Mouse (Mus musculus): ENCODE measurements at regions not wholly inside any gene's neighbourhood (a gene's known extent, or its start where the extent isn't known, plus 50 kb on each side); places are given as distances from the start of the nearest gene placed in this dataset.
"Not testable (repeated sequence)": the region's sequence is repeated elsewhere in the genome, so short reads cannot be mapped to it uniquely, and the experiment has no call there.

DNA sequence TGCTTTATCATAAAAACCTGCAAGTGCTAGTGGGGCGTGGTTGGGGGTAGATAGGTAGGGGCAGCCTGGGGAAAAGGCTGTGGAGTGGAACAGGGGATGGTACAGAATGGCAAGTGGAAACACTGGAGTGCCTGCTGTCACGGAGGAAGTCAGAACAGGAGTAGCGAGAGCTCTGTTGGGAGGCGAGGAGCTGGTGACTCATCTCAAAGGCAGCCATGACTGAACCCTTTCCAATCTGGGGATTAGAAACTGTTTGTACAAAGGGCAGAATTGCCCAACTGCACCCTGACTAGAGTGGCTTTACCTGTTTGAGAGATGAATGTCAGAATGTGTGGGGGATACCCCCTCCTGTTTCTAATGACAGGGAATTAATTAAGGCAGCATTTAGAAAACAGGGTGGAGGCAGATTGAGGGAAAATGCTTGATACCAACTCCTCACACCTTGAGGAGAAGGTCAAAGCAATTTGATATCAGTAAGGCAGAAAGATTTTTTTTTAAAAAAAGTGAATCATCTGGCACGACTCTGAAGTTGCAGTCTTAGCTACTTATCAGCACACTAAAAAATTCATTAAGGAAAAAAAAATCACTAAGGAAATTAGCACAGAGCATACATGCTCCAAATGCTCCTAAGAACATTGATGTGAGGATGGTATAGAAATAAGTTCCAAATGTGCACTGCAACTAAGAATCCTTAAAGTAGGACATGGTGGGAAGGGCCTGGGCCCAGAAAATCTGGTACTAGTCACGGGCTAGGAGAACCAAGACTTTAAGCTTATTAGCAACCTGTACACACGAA lies 54.7 kb upstream of the Usp25 start:
- peak; percentile 80 to 86 for DNase-seq

DNA sequence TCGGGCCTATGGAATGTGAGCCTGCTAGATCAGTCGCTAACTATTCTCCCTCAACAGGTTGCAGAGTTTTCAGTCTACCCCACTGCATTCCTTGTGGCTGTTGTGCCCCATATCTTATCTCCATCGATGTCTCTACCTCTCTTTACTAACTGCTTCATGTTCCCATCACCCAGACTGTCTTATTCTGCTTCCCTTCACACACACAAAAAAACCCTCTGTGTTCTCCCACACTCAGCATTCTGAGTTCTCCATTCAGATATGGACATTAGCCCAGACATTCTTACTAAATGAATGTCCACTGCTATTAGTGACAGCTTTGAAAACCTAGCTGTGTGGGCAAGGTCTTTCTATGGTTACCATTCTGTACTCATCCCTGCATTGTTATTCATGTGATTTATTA lies 56.0 kb upstream of the Usp25 start:
- DNase-seq, result no peak

DNA sequence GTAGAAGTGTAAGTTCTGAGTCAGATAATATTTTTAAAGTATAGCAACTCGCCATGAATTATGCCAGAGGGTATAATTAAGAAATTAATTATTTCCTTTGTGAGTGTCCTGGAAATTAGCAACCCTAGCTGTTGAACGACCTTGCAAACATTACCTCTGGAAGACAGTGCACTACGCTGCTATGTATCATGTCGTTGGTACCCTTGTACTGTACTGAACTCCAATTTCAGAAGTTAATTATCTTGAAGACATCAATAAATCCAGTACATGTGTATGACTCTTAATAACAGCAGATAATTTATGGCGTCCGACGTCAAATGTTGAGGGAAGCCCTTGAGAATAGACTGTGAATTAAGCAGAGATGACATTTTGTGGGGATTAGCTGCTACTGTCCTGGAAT lies 56.4 kb upstream of the Usp25 start:
- DNase-seq, result no peak

DNA sequence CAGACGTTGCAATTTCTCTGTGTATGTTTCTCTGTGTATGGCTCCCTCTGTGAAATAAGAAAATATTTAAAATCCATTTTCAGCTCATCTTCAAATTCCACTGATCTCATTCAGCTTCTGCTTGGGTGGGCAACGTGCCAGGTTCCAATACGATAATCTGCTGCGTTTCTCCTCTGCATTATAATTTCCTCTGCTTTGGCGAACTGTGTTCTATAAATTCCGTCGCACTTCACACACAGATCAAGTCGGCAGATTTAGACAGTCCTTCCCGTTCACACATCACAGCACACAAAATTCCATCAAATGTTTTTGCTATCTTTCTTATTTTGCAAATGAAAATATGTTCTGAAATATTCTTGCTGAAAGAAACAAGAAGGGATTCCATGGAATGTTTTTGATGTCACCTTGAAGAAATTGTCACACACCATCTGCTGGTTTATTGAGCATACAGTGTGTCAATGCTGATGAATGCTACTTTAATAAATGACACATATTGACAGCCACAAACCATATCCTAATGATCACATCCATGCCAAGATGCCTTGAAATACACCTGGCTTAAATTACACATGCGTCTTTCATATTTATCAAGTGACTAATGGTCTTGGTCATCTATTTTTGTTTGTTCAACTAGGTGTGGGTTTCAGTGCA lies 62.5 kb upstream of the Usp25 start:
- DNase-seq, result no peak

DNA sequence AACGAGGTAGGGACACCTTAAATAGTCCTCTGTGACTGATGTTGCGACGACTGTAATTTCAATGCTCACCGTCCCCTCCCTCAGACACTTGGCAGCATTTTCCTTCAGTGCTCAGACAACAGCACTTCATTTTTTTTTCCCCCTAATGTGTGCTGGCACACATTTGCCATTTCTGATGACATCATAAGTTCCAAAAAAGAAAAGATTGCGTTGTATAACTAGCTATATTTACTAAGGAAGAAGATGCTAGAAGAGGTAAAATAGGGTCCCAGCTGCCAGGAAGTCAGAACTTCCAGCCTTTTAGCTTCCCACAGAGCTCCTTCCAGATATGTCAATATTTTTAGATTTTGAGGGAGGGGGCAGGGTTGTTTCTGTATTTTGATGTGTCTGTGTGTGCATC lies 66.5 kb upstream of the Usp25 start:
- no peak for DNase-seq

DNA sequence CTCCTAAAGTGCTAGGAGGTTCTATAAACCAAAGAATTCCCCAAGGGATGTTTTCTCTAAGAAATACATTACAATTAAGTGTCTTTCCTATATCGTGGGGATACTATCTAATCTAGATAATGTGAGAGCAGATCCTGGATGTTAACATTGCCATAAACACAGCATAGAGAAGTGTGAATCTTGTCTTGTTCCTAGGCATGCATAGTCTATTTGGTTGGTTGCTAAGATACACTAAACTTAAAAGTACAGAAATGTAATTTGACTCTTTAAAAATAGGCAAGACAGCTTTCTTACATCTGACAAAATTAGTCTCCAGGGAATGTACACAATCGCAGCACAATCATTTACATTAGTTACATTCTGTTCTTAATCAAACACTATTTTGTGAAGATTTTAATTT lies 75.4 kb upstream of the Usp25 start:
- no peak for DNase-seq

DNA sequence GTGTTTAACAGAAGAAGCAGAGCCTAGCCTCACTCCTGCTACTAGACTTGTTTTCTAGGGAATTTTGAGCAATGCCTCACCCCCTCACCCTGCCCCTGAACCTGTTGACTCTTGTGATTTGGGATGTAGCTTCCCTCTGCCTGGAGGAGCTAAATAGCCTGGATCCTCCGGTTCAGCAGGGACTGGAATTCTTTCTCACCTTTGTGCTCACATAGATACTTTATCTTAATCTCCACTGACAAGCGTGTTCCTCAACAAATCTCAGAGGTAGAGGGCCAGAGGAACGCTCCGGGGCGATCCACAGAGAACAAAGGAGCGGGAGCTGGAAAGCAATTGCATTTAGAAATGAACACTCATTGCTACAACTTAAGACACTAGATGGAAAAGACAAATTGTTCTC lies 85.6 kb upstream of the Usp25 start:
- no peak for DNase-seq

DNA sequence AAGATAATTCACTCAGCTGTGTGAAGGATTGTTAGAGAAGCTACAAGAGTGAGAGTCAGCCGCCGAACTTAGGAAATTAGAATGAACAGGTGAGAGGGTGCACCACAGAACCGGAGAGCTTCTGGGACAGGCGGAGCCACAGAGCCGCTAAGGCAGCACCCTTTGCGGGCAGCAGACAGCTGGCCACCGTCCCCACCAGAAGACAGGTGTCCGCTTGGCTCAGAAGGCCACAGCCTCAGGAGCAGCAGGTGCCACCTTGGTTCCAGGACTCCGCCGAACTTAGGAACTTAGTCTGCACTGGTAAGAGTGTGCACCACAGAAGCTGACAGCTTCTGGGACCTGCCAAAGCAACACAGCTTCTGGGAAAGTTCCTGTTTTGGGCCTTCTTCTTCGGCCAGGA lies 93.4 kb upstream of the Usp25 start:
- not testable (repeated sequence) for DNase-seq

DNA sequence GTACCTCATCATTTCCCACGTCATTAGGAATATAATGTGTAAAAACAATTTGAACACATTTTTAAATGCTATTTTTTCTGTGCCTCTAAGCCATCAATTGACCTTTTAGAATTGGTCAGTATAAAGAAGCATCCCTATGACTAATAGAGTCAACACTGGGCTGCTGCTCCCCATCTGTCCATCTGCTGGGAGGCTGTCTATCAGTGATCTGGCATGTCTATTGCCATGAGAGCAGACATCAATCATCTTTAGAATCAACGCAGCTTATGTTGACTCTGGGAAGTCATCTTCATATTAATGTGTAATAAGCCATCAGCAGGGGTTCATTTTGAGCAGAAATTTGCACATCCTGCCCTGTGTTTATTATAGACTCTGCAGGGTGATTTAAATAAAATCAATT lies 94.9 kb upstream of the Usp25 start:
- no peak for DNase-seq

DNA sequence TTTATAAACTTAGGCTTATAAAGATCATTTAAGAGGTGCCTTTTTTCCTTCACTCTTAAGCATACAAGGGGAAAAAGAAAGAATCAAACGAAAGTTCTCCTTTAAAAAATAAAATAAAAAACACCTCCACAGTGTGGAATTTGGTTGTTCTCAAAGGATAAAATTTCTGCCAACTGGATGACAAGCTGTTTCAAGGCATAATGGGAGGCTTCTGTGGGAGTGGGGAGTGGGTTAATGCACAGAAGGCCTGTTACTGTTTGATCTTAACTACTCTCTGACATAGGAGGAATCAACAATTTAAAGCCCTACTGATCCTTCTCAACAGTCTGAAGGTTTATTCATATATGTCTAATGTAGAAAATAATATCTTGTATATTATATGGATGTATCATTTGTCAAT lies 99.2 kb upstream of the Usp25 start:
- DNase-seq, result no peak

DNA sequence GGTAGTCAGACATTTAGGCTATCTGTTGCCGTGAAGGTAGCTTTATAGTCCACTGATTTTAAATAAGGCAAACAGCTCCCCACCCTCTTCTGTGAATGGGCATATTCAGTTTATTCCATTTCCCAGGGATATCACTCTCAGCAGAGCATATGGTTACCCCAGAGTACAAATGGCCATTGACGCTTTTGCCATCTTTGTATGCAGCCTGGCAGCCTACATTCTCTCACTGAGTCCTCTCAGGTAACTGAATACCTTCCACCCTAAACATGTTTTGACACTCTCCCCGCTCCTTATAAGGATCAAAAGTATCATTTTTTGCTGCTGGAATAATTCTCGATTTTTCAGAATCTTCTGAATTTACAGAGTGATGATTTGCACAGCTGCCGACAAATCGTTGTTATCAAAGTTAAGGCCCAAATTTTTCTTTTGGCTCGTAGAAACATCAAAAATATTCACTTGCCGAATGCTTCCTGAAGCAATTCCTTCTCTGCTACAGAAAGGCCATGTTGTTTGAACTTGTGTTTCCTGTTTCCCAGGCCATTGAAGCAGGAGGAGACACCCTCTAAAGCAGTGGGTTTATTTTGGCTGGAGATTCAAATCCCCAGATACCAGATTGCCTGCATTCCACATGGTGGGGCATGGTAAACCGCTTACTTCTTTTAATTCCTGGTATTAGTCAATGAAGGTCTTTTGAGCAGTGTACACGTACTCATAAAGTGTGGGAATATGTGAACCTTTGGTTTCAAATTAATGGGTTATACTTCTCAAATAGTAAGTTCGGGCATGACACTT lies 108.1 kb upstream of the Usp25 start:
- peak; percentile 20 to 46 for DNase-seq

DNA sequence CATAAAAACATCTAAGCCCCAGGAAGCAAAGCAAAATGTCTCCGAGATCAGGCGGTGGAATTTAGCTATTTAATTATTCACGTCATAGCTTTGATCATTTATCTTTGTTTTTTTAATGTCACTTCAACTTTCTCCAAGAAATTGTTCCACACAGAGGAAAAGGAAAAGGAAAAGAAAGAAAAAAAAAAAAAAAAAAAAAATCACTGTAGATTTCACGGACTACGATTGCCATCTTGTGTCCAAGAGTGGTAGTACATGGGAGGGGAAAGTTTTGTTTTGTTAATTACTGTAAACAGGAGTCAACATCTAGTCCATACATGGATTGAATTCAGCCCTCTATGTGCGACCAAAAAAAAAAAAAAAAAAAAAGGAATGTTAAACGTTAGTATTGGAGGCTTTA lies 114.4 kb upstream of the Usp25 start:
- DNase-seq, result no peak

DNA sequence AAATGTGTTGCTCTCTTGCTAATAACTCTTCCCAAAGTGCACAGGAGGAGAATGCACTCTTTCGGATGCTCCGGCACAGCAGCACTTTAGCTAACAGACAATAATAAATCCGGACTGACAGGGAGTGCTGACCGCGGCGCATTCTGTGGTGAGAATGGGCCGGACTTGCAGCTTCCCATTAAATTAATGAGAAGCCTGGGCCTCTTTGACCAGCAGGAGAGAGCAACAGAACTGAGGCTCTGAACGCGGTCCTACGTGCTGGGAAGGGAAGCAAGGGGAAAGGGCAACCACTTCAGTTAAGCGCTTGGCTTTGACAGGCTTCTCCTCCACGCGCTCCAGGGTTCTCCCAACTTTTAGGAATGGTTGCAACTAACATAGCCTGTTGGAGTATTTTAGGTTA lies 117.2 kb upstream of the Usp25 start:
- DNase-seq, result peak in 1 of 2 experiments; percentile 5

DNA sequence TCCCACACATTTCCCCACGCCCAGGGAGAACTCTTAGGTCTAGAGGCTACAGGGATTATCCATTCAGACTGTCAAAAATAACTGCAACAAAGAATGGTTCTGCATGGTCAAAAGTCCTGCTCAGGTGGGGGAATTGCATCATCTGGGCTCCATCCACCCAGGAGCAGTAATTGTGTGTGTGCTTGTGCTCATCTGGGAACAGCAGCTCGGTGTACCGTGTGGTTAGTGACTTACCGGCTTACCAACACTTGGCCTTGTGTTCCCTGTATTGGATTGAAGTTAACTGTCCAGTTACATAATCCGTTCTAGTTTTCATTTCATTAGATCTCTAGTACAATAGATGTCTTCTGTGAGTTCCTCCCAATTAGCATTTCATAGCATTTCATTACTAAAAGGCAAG lies 117.7 kb upstream of the Usp25 start:
- DNase-seq, result no peak

DNA sequence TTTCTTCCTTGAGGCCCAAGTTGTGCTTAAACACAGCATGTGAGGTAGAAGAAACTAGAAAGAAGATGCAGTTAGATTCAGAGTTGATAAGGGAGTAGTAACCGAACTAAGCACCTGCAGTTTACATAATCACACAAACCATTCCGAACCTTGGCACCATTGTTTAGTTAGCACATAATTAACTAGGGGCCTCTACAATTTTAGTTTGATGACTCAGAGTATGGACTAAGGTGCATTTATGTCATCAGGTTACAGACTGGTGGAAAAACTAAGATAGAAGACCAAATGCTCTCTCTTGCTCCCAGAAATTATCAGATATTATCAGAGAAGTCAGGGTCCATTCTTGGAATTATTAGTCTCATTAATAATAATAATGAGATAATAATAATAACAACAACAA lies 134.9 kb upstream of the Usp25 start:
- DNase-seq, result no peak

DNA sequence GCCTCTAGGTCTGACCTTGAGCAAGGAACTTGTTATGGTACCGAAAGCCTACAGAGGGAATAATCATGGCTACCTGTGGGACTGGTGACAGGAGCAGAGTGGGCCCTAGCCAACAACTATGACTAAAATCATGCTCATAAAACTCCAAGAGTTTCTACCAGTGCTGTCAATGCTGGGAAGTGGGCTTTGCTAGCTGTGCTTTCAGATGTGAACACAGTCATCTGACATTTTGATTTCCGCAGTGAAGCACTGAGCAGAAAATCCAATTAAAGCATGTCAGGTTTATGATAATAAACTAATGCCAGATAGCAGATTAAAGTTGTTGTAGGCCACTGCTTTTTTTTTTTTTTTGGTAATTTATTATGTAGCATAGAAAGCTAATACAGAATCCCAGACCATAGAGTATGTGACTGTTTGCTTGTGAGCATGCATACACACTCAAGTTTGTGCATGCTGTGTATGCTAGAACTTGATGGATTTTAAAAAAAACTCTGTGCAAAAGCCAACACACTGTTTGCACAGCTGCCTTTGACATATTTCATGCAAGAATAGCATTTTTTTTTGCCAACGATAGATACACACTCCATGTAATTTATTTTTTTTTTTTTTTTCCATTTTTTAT lies 138.0 kb upstream of the Usp25 start:
- no peak for DNase-seq

DNA sequence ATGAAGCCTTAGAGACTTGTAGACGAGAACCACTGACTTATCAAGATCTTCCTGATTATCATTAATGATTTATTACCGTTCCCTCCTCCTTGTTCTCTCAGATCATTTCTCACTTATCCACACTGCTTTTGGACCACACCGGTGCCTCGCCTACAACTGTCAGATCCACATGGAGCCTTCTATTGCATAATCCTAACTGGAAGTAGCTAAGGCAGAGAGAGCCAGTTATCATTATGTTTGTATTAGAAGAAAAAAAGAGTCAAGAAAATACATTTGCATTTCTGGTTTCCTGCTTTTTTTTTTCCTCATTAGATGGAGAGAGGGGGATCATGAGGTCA lies 147.1 kb upstream of the Usp25 start:
- no peak for DNase-seq

DNA sequence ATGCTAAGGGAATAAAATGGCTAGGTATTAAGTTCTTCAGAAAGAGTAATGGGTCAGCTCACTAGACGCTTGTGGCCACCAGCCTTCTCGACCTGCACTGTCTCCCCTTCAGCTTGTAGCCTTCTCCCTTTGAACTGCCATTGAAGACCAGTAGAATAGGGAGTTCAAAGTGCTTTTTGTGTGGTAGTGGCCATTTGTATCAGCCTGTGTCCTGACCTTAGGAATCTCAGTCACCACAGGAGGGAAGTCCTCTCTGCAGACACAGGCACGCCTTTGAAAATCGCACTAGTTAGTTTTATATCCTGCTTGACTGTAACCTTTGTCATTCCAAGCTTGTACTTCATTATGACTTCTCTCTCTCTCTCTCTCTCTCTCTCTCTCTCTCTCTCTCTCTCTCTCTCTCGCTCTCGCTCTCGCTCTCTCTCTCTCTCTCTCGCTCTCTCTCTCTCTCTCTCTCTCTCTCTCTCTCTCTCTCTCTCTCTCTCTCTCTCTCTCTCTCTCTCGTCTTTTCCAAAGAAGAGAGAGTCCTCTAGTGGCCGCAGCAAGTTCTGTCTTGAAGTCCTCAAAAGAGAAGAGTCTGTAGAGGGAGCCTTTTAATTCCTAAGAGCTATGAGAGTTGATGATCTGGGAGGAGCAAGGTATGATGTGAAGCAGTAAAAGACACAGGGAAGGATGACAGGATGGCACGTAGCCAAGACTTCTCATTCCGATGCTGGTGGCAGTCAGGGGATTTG lies 147.6 kb upstream of the Usp25 start:
- DNase-seq, result peak; percentile 6 to 13

DNA sequence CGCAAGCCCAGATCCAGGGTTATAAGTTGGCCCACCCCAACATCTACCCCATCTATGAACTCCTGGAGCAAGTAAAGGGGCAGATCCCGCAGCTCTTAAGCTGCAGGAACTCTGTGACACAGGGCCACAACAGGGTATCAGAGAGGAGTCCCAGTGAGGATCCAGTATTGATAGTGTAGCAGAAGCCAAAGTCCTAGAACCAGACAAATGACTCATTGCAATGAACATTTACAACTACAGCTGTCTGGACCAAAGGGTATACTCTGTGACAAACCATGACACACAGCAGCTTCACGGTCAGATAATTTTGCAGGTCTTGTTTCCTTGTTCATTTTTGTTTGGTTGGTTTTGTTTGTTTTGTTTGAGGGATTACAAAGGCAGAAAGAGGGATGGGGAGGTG lies 149.1 kb upstream of the Usp25 start:
- no peak for DNase-seq

DNA sequence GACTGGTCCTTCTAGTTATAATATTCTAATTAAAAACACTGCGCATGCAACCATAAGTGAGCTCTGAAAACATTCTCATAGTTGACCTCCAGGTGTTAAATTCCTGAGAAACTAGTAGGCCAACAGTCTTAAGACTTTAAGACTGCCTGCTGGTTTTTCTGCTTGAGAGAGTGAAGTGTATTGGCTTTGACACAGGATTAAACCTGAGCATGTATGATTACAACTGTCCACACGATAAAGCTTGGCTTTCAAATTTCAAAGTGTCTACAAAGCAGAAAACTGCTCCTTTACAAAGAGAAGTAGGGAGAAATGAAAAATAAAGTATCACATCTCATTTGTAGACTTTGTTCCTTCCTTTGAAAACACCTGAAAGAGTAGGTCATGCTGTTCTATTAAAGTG lies 157.7 kb upstream of the Usp25 start:
- DNase-seq, result no peak

DNA sequence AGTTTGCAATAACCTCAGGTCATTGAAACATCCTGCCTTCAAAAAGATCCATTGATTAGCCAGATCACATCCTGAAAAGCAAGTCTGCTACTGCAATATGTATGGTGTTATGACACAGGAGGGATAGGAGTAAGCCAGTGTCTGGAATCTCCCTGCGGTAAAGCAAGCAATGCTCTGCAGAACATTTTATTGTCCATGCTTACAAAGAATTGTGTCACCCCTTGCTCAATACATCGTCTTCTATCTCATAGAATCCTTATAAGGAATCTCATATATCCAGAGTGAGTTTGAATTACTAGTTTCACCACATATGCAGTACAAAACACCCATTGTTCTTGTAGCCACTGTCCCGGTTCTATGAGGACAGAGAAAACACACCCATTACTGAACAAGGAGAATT lies 162.1 kb upstream of the Usp25 start:
- DNase-seq, result no peak

DNA sequence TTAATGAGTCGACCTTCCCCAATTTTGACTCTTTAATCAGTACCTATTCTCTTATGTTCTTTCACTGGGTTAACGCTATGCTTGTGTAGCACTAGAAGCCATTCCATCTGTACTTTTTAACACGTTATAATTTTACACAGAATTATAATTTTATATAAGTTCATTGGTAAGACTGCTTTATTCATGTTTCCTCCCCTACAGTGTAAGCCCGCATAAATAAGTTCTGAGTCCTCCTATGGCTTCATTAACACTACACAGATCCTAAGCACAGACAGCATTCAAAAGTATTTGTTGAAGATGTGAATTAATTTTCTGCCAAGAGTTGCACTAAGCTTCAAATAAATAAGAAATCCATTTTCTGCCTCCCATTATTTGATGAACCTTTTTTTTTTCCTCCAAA lies 176.1 kb upstream of the Usp25 start:
- DNase-seq, result no peak

DNA sequence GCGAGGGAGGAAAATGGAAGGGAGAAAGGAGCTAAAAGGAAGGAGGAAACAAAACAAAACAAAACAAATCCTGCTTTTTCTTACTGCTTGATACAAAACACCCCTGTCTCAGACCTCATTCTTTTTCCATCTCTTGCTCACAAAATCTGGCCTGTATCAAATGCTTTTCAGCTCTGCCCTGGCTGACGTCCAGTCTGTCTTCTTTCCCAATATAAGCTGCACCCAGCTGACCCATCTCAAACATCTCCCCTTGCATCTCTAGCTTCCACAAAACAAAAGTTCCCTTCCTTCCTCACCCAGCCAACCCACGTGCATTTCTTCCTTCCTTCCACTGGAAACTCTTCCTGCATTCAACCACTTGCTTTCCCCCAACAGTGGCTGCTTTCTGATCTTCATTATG lies 183.1 kb upstream of the Usp25 start:
- DNase-seq, result peak in 1 of 2 experiments; percentile 5
